In genomic region chr17:44397829-44398228, GRCm38 (mm10) we compare ENCODE assay signal across 17 mouse cellular contexts.
DNase-seq lines count a peak whose midpoint lies in the region; ATAC-seq lines count a peak whose summit lies in the region.
"Had no signal": no experiment of that assay in that cellular context is flagged by ENCODE, and none has a peak within 500 bp of the region (broad histone marks: within the 10 kb centered on the region; RNA-seq: fewer than 3 reads in every experiment).

No protein-coding gene starts in this region.

- no peaks in the 10 kb centered on the region; the same call in 1 of the 2 replicates for H3K27me3 ChIP-seq in neural tube, embryonic 11.5 days (ENCODE audit: control insufficient read depth, insufficient read depth, low read length)
- peaks cover 17% of the 10 kb centered on the region for H3K27me3 ChIP-seq in hindbrain, embryonic 14.5 days (ENCODE audit: control insufficient read depth, insufficient read depth, low read length)
- H3K27me3 ChIP-seq: embryonic facial prominence, embryonic 12.5 days had no signal

- H3K4me3 ChIP-seq in neural tube, embryonic 11.5 days (ENCODE audit: low read depth, low read length) = no peak overlapping the region
- no peak overlapping the region for H3K4me3 ChIP-seq in hindbrain, embryonic 14.5 days (replicated peaks; ENCODE audit: low read length)
- H3K4me3 ChIP-seq: embryonic facial prominence, embryonic 12.5 days; myocyte had no signal

- H3K9ac ChIP-seq in neural tube, embryonic 11.5 days (ENCODE audit: low read length) = no peak overlapping the region
- no peak overlapping the region for H3K9ac ChIP-seq in hindbrain, embryonic 14.5 days
- H3K9ac ChIP-seq: embryonic facial prominence, embryonic 12.5 days had no signal

- no peaks in the 10 kb centered on the region for H3K4me1 ChIP-seq in neural tube, embryonic 11.5 days (ENCODE audit: control insufficient read depth, insufficient read depth, low read length)
- peaks cover 9% of the 10 kb centered on the region for H3K4me1 ChIP-seq in hindbrain, embryonic 14.5 days (replicated peaks; ENCODE audit: control insufficient read depth, insufficient read depth, low read length)
- H3K4me1 ChIP-seq: embryonic facial prominence, embryonic 12.5 days had no signal

- ATAC-seq in neural tube, embryonic 11.5 days (ENCODE audit: insufficient read depth, low FRiP score, low TSS enrichment) = peak; percentile 55; the same call in 1 of the 2 replicates
- ATAC-seq in hindbrain, embryonic 14.5 days (ENCODE audit: low FRiP score) = peak; percentile 73
- ATAC-seq: activated CD4-positive, CD25-positive, alpha-beta regulatory T cell, adult 4 months had no signal

- H3K36me3 ChIP-seq in neural tube, embryonic 11.5 days (ENCODE audit: control insufficient read depth, insufficient read depth, low read length) = no peaks in the 10 kb centered on the region
- H3K36me3 ChIP-seq in hindbrain, embryonic 14.5 days (replicated peaks; ENCODE audit: control insufficient read depth, insufficient read depth) = no peaks in the 10 kb centered on the region
- H3K36me3 ChIP-seq: embryonic facial prominence, embryonic 12.5 days had no signal

- H3K27ac ChIP-seq in neural tube, embryonic 11.5 days (ENCODE audit: low read depth, low read length) = no peak overlapping the region
- H3K27ac ChIP-seq in hindbrain, embryonic 14.5 days = no peak overlapping the region
- H3K27ac ChIP-seq: embryonic facial prominence, embryonic 12.5 days had no signal

- no peak overlapping the region for H3K4me2 ChIP-seq in neural tube, embryonic 11.5 days (ENCODE audit: low read depth)
- no peak overlapping the region for H3K4me2 ChIP-seq in hindbrain, embryonic 14.5 days (replicated peaks)
- H3K4me2 ChIP-seq: embryonic facial prominence, embryonic 12.5 days; liver, embryonic 11.5 days had no signal

- H3K9me3 ChIP-seq in neural tube, embryonic 11.5 days (ENCODE audit: control insufficient read depth, low read length) = no peaks in the 10 kb centered on the region
- H3K9me3 ChIP-seq in hindbrain, embryonic 14.5 days (ENCODE audit: control insufficient read depth, low read length) = no peaks in the 10 kb centered on the region
- H3K9me3 ChIP-seq: embryonic facial prominence, embryonic 12.5 days had no signal

- peak; percentile 6 to 17 for DNase-seq in cerebellum, postnatal 25 days
- no peak for DNase-seq in cerebellum, adult 11-12 months
- DNase-seq in neural tube, embryonic 11.5 days (ENCODE audit: low spot score) = peak; percentile 21
- DNase-seq in neural tube, embryonic 10.5 days (ENCODE audit: extremely low spot score, low spot score) = no peak
- DNase-seq in hindbrain, embryonic 14.5 days (ENCODE audit: low spot score) = peak; percentile 53
- peak; percentile 85 for DNase-seq in retina, postnatal 1 day
- no peak for DNase-seq in layer of hippocampus, postnatal 36 days
- DNase-seq in lung, postnatal 10 days = no peak
- DNase-seq: heart, adult 18-20 months; heart, postnatal 4 days; kidney, postnatal 25 days; right cerebral cortex, postnatal 14 days; thymus, postnatal 14 days had no signal

- WGBS in neural tube, embryonic 11.5 days = 34% methylated on average over 5 of the region's 5 CpGs
- 14% methylated on average over 5 of the region's 5 CpGs for WGBS in hindbrain, embryonic 14.5 days

Comparison
In these comparisons a context has a peak if more than half of its experiments do, and no peak if none do; other contexts are left out.
1. DNase-seq: peak in cerebellum, postnatal 25 days (2 of 2), neural tube, embryonic 11.5 days (single experiment), hindbrain, embryonic 14.5 days (single experiment) and retina, postnatal 1 day (single experiment); none in cerebellum, adult 11-12 months (single experiment), neural tube, embryonic 10.5 days (single experiment), layer of hippocampus, postnatal 36 days (0 of 2) and lung, postnatal 10 days (single experiment).